Mouse (Mus musculus) induced T-regulatory cell, adult 2 months (primary cell): ENCODE measurements around the gene Pacsin2.

Source experiments
- DNase-seq: peaks from one replicate; pipeline ENCODE4 v3.0.0-alpha.2; 2012; ENCODE audit warnings: low read depth

Gene Pacsin2

DNA sequence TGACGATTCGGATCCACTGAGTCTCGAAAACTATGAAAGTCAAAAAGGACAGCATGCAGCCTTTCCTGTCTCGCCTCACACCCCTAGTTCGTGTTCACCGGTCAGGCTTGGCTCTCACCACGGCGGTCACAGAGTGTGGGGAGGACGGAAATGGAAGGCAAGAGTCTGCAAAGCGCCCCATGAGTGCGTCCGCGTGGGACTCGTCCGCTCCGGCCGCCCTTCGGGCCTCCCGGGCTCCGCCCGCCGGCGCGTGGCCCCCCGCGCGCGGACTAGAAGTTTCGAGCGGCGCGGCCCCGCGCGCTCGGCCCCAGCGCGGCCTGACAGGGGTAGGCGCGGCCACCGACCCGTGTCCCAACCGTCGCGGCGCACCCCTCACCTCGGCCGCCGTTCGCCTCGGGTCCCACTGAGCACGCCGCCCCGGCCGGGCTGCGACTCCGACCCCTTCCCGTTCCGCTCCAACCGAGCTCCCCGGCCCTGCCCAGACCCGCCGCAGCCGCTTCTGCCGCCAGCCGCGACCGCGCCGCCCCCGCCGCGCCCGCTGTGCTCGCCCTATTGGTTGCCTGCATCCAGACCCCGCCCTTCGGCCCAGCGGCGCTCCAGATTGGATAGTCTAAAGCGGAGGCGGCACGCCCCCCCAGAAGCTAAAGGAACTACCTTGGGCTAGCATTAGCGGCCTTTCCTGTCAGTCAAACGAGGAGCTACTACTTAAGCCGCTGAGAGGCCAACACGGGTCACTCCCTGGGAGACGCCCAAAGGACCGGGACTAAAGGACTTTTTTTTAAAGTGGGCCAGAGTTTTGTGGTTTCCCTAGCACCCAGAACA lies at the start of gene Pacsin2:
TSS of gene Pacsin2 (minus strand) at position 524 of the 822 bp plus-strand sequence.
- peak; percentile 97 for DNase-seq

GRCm38 (mm10) chr15:83512489-83513281 lies 48.3 kb upstream of the Pacsin2 start:
- DNase-seq: no peak

DNA sequence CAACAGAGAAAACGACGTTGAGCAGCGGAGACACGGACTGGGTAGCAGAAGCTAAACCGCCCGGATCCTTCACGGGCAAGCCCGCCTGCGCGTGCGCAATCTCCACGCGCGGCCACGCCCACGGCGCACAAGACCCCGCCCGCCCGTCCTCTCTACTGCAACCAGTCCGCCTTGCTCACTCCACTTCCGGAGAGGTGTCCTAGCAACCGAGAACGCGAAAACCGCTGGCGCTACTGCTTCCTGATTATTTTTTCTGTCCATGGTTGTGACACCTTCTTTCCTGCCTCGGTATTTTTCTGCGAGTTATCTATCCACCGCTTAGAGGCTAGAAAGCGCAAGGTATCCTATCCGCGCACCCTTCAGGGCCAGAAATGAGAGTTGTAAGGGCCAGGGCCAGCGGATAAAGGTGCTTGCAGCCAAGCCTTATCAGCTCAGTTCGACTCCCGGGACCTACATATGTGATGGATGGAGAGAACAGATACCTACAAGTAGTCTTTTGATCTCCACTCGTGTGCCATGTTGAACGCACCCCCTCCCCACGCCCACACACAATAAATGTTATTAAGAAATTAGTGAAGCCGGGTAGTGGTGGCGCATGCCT lies 46.5 kb upstream of the Pacsin2 start, which contains the start of gene Ttll1:
TSS of gene Ttll1 (minus strand) at position 89 of the 601 bp plus-strand sequence.
- peak; percentile 96 for DNase-seq

GRCm38 (mm10) chr15:83509950-83510804 lies 45.8 kb upstream of the Pacsin2 start:
- DNase-seq: no peak

DNA sequence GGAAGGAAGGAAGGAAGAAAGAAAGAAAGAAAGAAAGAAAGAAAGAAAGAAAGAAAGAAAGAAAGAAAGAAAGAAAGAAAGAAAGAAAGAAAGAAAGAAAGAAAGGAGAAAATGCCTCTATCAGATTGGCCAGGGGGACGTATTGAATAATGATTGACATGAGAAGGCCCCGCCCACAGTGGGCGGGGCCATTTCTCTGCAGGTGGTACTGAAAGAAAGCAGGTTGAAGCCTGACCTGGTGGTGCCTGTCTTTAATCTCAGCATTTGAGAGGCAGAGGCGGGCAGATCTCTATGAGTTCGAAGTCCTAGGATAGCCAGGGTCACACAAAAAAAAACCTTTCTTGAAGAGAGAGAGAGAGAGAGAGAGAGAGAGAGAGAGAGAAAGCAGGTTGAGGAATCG lies 37.1 kb upstream of the Pacsin2 start:
- peak; percentile 61 for DNase-seq

- peak; percentile 79 for DNase-seq
These were observed 35.9 kb upstream of the Pacsin2 start for GRCm38 (mm10) chr15:83500352-83500751.

DNA sequence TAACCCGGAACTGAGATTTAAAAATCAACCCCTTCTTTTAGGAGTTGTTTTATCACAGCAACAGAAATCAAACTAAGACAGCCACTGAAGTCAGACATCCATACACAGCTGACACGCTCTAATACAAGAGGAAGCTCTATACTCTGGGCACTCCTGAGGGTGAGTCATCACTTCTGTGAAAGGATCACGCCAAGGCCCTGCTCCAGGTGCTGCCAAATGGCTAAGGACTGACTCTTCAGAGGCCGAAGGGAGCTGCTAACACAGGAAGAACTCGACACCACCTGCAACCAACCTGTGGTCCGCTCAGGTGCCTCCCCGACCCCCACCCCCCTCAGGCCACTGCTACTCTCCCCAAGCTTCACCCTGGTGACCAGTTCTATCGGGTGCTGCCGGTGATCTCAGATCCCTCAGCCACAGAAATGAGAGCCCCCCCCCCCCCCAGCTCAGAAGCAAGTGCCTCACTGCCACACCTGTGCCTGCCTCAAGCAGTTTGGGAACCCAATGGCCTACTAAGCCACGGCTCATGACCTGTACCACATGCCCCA lies 34.9 kb upstream of the Pacsin2 start:
- no peak for DNase-seq

- peak; percentile 33 for DNase-seq
These were observed 32.9 kb upstream of the Pacsin2 start for GRCm38 (mm10) chr15:83497299-83497698.

GRCm38 (mm10) chr15:83495787-83496367 lies 31.5 kb upstream of the Pacsin2 start:
- no peak for DNase-seq

- DNase-seq: no peak
These were observed 30.8 kb upstream of the Pacsin2 start for GRCm38 (mm10) chr15:83495195-83495594.

- DNase-seq: no peak
These were observed 30.1 kb upstream of the Pacsin2 start for GRCm38 (mm10) chr15:83494572-83494920.

GRCm38 (mm10) chr15:83493856-83494571 lies 29.6 kb upstream of the Pacsin2 start:
- no peak for DNase-seq

DNA sequence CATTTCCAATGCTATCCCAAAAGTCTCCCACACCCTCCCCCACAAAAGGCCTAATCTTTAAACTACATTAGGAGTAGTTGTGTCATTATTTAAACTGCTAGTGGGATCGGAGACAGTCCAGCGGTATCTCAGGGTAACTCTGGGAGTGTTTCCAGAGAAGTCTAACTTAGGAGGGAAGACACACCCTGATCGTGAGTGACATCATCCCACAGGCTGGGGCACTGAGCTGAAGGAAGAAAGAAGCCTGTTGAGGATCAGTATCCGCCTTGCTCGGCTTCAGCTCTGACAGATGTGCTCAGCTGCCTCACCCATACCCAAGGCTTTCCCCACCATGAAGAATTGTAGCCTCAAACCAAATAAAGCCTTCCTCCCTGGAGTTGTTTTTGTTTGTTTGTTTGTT lies 27.5 kb upstream of the Pacsin2 start:
- DNase-seq: no peak

- no peak for DNase-seq
These were observed 25.1 kb upstream of the Pacsin2 start for GRCm38 (mm10) chr15:83489471-83489870.

GRCm38 (mm10) chr15:83487477-83488115 lies 23.2 kb upstream of the Pacsin2 start:
- no peak for DNase-seq

DNA sequence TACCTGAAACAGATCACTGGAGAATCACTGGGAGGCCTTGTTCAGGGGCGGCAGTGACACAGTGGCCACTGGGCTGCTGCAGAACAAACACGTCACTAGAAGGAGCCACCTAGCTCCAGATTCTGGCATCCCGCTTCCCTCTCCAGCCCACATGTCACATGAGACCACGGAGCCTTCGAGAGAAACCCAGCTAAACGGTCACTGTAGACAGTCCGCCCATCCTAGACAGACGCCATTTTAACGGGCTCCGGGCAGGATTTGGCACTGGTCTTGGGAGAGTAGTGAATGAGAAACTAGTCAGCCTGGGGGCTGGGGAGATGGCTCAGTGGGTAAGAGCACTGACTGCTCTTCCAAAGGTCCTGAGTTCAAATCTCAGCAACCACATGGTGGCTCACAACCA lies 19.9 kb upstream of the Pacsin2 start:
- no peak for DNase-seq

DNA sequence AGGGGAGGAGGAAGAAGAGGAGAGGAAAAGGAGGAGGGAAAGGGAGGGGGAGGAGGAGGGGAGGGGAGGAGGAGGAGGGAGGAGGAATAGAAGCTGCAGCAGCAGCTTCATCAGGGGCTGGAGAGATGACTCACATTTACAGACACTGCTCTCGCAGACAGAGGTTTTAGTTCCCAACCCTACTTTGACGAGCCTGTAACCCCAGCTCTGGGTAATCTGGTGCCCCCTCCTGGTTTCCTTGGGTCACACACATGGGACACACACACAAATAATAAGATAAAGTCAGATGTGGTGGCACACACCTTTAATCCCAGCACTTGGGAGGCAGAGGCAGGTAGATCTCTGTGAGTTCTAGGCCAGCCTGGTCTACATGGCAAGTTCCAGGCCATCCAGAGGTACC lies 19.1 kb upstream of the Pacsin2 start:
- DNase-seq: peak; percentile 70

- no peak for DNase-seq
These were observed 18.3 kb upstream of the Pacsin2 start for GRCm38 (mm10) chr15:83482645-83483224.

DNA sequence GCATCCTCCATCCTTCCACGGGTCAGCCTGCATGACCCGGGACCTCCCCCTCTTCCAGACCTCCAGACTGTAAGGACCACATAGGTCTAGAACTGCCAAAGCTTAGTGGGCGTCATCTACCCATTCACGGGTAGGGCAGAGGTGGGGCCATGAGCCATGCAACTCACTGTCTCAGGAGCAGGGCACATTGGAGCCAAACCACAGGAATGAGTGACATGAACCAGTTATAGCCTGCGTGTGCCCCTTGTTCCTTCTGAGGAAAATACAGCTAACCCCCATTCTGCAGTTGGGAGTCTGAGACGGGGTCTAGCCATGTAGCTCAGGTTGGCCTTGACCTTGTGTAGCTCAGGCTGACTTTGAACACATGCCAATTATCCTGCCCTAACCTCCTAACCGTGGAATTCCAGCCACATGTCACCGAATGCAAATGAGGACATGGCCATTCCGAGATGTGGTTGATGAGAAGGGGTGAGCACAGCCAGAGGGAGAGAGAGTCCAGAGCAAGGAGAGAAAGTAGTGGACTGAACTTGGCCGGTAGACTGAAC lies 16.9 kb upstream of the Pacsin2 start:
- DNase-seq: no peak
